Mouse (Mus musculus) brain, embryonic 14.5 days (tissue): ENCODE results near the gene Ccdc8.

ENCODE experiments used
- CTCF ChIP-seq: fragments of 200-500 bp; IDR thresholded peaks from 2 replicates; pipeline ENCODE4 v1.5.1; 2012; ENCODE audit warnings: inconsistent platforms, mild to moderate bottlenecking, moderate library complexity, borderline replicate concordance; ENCODE audit not compliant: insufficient read depth, insufficient read length; ENCODE audit errors: extremely low read depth
- POLR2A ChIP-seq: fragments of 200-500 bp; IDR thresholded peaks from 2 replicates; pipeline ENCODE4 v1.6.1; 2012; ENCODE audit warnings: mild to moderate bottlenecking, inconsistent platforms, borderline replicate concordance; ENCODE audit not compliant: poor library complexity, insufficient read depth, insufficient read length, severe bottlenecking; ENCODE audit errors: extremely low read depth

- no peak for TF ChIP-seq CTCF
- TF ChIP-seq POLR2A: no peak
These were observed 47.6 kb upstream of the Ccdc8 start for GRCm38 (mm10) chr7:16944808-16945315.
